Mouse (Mus musculus) A20 (cell line): ENCODE results near the gene Unc45a.

Experiments
- DNase-seq: peaks from one replicate; pipeline ENCODE4 v3.0.0-alpha.2; 2011; ENCODE audit warnings: low read depth, low spot score

Gene Unc45a

GRCm38 (mm10) chr7:80368009-80368408 is 27.2 kb upstream of the Unc45a start:
- DNase-seq, result no peak

- DNase-seq, result no peak
Measured at GRCm38 (mm10) chr7:80367232-80367631, 26.4 kb upstream of the Unc45a start.

GRCm38 (mm10) chr7:80365759-80366158 is 25.0 kb upstream of the Unc45a start:
- DNase-seq, result no peak

GRCm38 (mm10) chr7:80360435-80360834 is 19.6 kb upstream of the Unc45a start:
- no peak for DNase-seq

GRCm38 (mm10) chr7:80358039-80358438 is 17.2 kb upstream of the Unc45a start:
- DNase-seq, result no peak

GRCm38 (mm10) chr7:80357156-80357555 is 16.4 kb upstream of the Unc45a start:
- no peak for DNase-seq

GRCm38 (mm10) chr7:80356351-80356750 is 15.5 kb upstream of the Unc45a start:
- DNase-seq, result no peak

- DNase-seq, result no peak
Measured at GRCm38 (mm10) chr7:80352920-80353319, 12.1 kb upstream of the Unc45a start.

GRCm38 (mm10) chr7:80350808-80351207 is 10.0 kb upstream of the Unc45a start:
- DNase-seq, result no peak

GRCm38 (mm10) chr7:80347670-80348586 is 7.1 kb upstream of the Unc45a start:
- no peak for DNase-seq

GRCm38 (mm10) chr7:80346830-80347229 is 6.0 kb upstream of the Unc45a start:
- DNase-seq, result no peak

- no peak for DNase-seq
Measured at GRCm38 (mm10) chr7:80346173-80346572, 5.4 kb upstream of the Unc45a start.

- DNase-seq, result no peak
Measured at GRCm38 (mm10) chr7:80343270-80344018, 2.6 kb upstream of the Unc45a start.

GRCm38 (mm10) chr7:80342858-80343257 is 2.1 kb upstream of the Unc45a start, which contains the start of gene Hddc3:
Gene Hddc3, plus strand, starts transcription at chr7:80343104.
- DNase-seq, result peak; percentile 97

- no peak for DNase-seq
Measured at GRCm38 (mm10) chr7:80341793-80342192, 988 bp upstream of the Unc45a start.

GRCm38 (mm10) chr7:80339793-80340628 is 794 bp downstream of the Unc45a start:
- peak; percentile 99 for DNase-seq

GRCm38 (mm10) chr7:80339371-80339770 is 1.4 kb downstream of the Unc45a start:
- peak; percentile 51 for DNase-seq

- no peak for DNase-seq
Measured at GRCm38 (mm10) chr7:80336932-80337331, 3.9 kb downstream of the Unc45a start.

GRCm38 (mm10) chr7:80334848-80335247 is 6.0 kb downstream of the Unc45a start:
- DNase-seq, result no peak

- no peak for DNase-seq
Measured at GRCm38 (mm10) chr7:80331433-80331832, 9.4 kb downstream of the Unc45a start.

- no peak for DNase-seq
Measured at GRCm38 (mm10) chr7:80330278-80330677, 10.5 kb downstream of the Unc45a start.

GRCm38 (mm10) chr7:80326076-80326475 is 14.7 kb downstream of the Unc45a start:
- no peak for DNase-seq
